Mouse (Mus musculus) T-cell, adult 2 months (primary cell): ENCODE data around the gene Unc5c.

Source experiments
- DNase-seq: peaks from one replicate; pipeline ENCODE4 v3.0.0; 2022; ENCODE audit warnings: low spot score

The Unc5c gene

DNA sequence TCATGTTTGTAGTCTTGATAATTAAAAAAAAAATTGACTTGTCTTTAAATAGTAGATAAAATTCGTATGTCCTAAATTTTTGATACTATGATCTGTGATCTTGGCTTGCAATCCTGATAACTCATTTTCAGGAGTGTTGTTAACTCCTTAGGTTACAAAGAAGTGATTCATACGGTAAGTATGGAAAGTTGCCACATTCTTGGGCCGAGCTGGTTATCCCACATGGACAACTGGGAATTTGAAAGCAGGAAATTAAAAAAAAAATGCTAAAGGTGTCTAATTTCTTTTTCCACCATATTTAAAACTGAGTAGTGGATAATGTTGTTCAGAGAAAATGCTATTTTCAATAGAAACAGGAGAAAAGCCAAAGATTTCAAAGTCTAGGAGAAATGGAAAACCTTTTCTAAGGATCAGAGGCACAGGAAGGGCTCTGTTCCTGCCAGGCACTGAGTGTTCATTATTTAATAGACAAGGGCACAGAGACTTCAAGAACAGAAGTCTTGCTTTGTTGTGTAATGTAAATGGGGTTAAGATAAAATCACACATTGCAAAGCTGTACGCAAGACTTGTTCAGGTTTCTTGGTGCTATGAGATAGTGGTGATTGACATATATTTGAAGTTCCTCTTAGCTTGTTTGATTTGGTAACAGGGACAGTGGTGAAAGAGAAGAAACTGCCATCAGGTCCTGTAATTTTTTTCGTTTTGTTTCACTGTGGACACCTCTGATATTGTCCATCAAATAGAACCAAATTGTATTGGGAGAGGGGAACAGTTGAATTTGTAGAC is 46.4 kb downstream of the Unc5c start:
- no peak for DNase-seq

DNA sequence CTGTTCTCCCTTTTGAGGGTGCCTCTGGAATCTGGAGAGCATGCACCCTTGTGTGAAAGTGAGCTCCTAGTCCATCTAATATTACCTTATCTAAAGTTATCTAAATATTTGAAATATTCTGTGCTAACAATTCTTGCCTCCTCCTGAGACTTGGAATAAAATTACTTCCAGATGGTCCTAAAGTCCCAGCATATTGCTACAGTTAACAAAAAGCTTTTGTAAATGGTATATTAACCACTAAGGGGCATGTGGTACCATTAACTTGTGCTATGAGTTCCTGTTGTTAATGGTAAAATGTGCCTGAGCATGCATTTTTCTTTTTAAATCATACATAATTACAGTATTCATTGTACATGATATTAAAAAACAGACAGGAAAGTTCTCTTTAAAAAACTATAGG is 63.7 kb downstream of the Unc5c start:
- no peak for DNase-seq

DNA sequence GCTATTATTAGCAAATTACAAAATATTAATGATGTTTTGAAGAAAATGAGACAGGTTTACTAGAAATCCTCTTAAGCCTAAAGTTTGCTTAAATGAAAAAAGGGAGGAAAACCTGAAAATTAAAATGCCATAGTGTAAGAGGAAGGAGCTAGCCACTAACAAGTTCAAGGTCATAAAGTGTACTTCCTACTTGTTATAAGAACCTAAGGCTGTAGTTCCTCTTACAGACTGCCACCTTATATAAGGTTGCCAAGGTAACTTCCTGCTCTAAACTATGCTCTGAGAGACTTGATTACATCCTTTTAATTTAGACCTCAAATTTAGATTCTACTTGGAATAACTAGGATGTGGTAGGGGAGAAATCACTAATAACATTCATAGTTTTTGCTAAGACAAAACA is 64.6 kb downstream of the Unc5c start:
- no peak for DNase-seq

DNA sequence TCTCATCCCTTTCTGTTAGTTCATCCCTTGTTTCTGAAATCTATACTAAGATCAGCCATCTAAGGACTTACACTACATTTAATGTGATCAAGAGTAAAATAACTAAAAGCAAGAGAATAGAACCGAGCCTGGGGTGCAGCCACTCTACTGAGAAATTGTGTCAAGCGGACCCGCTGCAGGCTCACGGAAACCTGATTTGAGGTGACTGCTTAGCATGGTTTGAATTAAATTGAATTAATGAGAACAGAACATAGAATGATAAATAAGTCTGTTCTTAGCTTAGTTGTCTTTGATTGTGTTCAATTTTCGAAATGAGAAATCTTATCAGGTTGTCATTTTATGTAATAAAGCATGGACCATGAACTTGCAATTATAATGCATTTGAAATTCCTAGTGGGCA is 68.8 kb downstream of the Unc5c start:
- no peak for DNase-seq

DNA sequence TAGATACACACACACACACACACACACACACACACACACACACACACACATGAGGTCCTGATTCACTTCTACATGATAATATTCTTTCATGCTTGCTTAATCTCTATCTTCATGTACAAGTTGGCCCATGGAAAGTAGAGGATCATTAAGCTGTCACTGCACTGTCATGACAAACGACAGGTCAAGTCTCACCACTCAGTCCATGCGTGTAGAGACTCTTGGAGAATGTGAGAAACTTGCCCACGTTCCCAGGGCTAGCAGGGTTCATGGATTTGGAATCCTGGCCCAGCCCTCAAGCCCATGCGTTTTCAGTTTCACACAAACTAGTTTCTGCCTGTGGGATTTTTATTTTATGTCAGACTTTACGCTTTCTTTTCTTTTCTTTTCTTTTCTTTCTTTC is 71.8 kb downstream of the Unc5c start:
- DNase-seq = no peak

DNA sequence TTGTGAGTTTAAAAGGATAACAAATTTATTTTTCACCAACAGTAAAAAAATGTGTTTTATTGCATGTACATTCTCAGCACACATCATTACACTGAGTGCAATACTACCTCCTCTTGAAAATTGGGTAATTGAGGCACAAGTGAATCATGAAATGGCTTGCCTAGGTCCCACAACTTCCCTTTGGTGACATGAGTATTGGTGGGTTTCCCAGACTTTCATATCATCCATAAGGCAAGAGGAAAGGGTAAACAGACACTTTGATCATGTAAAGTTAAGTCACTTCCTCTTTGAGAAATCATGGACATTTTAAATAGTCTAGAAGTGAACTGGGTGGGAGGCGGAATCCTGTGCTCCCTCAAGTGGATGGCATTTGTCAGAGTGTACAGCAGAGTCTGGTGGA is 73.1 kb downstream of the Unc5c start:
- DNase-seq = no peak

DNA sequence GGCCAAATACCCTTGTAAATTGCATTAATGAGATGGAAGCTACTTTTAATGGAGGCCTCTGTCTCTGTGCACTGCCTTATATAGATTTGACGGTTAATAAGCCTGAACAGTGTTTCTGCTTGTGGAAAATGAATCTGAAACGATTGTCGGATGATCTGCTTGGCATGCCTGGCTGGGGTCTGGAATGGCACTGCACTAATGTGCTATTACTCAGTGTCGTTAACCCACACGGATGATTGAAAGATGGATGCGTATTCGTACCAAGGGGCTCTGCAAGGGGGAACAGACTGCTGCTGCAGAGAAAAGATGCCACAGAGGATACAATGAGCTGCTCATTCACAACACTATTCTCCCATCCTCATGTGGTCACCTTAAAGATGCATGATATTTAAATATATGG is 75.7 kb downstream of the Unc5c start:
- no peak for DNase-seq

DNA sequence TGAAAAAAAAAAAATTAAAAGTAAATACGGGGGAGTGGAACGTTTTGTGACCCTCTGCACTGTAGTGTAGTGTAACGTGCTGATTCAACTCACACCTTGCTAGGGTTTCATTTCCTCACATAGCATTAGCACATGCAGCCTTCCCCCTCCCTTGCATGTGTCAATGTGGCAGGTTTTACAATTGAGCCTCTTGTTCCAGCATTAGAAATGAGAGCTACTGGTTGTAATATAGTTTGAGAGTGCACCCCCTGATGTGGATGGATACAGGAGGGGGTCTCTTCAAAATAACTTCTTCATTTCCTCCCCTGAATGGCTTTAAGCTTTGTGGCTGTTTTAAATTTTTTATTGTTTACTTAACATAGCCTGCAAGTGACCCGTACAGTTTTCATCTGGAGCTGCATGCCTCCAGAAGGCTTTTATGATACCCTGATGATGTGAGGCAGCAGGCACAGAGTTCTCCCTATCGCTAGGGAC is 82.4 kb downstream of the Unc5c start:
- DNase-seq = no peak

DNA sequence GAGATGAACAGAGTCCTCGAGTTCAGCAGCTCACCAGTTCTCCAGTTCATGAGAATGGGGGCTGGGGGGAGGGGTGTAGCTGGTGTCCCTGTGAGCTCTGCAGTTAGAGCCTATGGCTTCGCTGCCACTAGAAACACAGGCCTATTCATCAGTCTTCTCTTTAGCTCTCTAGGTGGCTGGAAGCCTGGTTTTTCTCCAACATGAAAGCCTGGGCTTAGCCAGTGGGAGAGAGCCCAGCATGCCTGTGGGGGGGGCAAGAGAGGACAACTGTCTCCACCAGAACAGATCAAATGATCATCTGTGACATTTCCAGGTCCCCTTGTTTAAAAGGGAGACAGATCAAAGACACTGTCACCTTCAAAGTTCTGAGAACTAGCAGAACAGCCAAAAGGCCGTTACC is 84.6 kb downstream of the Unc5c start:
- DNase-seq = no peak

DNA sequence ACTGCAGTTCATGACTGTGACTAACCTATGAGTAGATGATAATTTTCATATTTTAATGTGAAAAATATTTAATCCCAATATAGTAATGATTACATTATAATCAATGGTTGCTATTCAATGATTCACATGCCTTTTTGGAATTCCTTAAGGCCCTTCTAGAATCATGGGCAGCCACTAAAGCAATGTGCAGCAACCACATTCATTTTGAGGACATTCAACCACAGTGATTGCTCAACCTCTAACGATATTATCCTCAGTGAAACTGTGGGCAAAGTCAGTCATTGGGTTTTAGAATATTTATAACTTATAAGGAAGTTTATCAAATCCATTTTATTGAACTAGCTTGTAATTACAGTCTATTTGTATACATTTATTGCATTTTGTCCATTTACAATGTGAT is 87.9 kb downstream of the Unc5c start:
- DNase-seq = no peak

DNA sequence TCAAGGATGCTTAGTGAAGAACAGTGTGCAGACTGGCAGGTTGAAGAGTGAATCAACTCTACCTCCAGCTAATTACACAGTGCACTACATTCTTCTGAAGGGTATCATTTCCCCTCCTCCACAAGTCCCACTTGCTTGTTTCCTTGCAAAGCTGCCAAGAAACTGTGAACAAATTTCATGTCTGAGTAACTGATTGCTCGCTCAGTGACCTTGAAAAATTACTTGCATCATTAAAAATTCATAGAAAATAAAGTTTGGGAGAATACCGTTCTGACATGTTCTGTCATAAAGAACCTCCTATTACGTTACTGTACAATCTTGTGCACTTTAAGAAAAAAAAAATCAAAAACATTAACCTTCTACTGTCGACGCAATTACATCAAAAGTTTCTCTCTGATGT is 92.1 kb downstream of the Unc5c start:
- no peak for DNase-seq

DNA sequence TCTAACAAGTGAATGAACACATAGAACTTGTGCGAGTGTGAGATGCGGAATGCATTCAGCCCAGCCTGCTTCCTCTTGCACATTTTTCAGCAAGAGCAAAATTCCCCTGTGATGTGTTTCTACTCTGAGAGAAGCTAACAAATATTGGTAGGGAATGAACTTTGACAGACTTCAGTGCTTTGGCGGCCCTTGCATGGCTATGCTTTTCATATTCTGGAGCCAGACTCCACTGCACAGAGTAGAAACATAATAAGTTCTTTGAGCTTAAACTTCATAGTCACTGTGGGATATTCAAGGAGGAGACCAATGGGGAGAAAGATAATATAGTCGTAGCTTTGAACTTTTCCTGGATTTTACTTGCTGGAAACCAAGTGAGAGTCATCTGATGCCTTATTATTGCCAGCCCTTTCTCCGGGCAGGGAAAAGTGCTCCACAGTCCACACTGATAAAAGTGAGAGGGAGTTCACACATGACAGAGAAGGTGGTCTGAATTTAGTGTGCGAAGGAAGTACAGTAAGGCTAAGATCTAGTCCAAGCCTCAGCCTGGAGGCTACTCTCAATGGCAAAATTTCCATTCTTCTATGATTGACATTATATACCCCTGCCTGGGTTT is 110.2 kb downstream of the Unc5c start:
- no peak for DNase-seq

DNA sequence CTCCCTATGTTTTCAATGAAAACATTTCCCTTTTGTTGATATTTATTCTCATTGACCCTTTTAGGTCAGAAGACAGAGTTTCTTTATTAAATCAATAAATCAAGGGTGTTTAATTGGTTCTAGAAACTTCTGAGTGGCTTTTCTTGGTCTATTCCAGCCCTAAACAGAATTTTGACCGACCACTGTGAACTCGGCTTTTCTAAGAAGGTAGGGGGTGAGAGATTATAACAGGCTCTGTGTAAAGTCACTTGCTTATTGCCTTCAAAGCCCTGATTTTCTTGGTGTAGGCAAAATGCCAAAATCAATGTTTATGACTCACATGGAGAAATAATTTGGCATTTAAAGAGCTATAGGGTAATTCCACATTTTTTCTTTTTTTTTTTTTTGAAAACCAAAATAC is 112.4 kb downstream of the Unc5c start:
- no peak for DNase-seq

DNA sequence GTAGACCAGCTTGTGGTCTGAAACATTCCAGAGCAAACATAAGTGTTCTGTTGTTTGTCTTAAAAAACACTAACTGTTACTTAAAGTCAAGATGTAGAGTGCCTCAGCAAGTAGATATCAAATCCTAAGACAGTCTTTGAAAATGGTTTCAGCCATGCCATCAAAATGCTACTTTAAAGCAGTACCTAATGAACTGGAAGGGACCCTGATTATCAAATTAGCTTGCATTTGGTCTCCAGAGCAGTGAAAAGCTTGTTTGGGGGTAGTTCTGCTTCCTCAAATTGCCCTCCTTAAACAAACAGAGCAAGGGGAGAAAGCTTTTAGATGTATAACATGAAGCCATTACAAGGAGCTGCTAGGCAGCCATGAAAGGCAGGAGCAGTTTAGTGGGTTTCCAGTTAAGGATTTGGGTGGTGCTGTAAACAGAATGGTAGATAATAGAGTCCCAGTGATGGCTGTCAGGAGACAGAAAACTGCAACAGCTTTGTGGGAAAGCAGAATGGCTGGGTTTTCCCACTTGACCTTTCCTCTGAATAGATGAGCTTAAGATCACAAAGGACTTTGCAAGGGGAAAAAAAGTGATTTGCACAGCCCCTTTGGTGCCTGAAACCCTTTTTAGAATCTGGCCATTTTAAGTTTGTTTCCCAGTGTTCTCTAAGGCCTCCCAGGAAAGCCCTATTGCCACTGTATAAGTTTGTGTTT is 116.3 kb downstream of the Unc5c start:
- no peak for DNase-seq

DNA sequence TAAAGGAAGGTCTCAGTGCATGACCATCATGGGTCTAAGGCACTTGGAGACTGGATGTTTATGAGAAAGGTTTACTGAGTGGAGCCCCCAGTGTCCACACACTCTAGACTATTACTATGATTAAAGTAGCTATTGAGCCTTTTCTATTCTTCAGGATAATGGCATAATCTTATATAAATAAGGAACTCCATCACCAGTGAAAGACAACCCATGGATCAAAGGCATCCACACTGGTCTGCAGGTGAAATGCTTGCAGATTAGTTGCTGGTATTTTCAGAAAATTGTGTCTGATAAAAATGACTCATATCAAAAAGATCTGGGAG is 116.8 kb downstream of the Unc5c start:
- no peak for DNase-seq

DNA sequence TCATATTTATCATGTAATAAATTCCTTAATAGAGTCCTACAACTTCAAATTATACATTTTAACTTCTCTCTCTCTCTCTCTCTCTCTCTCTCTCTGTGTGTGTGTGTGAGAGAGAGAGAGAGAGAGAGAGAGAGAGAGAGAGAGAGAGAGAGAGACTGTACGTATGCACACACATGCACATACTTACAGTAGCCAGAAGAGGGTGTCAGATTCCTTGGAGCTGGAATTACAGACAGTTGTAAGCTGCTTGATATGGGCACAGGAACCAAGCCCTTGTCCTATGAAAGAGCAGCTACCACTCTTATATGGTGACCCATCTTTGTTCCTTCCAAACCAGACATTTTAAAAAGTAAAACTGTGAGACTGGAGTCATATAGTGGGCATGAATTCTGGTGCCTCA is 118.2 kb downstream of the Unc5c start:
- DNase-seq = no peak

DNA sequence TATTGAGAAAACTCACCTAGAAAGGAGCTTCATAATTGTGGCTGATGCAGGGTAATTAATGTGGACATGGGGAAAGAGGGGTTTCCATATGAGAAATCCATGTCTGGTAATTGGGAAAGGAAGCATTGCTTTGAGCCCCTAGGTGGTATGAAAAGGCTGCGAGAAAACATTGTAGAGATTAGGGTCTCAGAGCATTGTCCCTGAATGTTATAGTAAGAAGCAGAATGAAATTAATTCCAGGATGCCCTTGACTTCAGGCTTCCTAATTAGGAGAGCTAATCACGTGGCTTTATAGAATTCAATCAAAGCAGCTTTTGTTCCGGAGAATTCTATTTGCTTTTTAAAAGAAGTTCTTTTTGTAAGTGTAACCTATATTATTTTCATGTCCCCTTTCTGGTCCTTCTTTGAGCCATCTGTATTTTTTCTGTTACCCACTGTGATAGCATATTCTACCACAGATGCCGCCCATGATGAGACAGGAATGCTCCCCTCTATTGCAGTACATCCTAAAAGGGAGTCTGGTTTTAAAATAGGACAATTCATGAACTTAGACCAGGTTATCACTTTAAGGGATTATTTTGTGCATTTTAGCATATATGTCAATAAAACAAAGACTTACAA is 124.5 kb downstream of the Unc5c start:
- DNase-seq = no peak

DNA sequence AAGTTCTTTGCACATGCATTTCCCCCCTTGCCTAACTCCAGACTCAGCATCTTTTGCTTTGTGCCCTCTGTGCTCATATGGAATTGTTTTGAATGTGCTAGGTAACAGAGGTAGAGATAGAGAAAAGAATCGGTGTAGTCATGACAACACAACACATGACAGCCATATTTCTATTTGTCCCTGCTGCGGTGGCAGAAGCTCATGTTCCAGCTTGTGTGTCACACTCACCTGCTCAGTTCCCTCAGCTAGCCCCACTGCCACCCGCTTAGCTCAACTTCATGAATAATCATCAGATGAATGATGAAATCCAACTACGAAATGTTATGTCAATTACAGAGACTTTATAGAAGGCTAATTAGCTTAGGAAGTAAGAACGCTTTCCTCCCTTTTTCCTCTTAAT is 128.2 kb downstream of the Unc5c start:
- no peak for DNase-seq

DNA sequence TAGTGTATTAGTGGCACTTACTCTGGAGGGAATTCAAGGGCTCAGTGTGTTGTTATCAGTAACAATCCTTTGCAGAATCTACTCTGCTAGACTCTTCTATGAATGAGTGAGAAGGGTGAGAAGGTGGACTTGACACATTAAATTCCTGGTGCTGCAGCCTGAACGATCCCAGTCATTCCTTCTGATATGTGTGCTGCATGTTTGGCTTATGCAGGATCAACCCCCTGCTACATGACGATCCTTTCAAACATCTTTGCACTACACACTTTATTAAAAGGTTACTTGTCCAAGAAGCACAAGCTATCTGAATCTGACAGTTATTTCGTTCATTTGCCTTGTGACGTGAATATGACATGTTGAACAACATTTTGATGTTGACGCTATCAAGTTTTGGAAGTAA is 129.1 kb downstream of the Unc5c start:
- DNase-seq = no peak

DNA sequence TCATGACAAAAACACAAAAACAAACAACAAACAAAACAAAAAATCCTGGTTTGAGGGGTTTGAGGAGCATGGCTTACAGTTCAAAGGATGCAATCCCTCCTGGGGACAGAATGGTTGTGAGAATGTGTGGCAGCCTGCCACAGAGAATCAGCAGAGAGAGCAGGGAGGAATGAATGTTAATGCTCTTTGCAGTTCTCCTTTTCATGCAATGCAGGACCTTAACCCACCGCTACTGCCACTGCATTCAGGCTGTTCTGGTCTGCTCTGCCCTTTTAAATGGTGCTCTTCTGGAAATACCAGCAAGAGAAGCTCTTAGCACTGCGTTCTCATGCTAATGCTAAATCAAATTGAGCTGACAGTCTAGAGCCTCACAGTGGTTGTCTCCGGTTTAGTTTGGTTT is 130.1 kb downstream of the Unc5c start:
- DNase-seq = no peak

DNA sequence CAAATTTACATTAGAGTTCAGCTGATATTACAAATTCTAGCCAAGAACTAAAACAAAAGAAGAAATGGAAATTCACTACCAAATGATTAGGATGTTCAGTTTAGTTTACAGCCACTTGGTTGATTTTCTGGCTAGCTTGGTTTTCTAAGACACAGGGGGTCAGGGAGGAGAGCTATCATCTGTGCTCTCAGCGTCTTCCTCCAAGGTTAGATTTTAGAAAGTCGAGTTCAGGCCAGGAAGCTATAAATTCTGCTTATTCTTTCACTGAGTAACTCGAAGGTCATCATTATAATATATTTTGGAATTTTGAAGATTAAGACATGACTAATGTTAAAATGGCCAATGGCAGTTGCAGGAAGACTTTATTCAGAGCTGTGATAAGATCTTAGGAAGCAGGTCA is 131.4 kb downstream of the Unc5c start:
- DNase-seq = no peak

DNA sequence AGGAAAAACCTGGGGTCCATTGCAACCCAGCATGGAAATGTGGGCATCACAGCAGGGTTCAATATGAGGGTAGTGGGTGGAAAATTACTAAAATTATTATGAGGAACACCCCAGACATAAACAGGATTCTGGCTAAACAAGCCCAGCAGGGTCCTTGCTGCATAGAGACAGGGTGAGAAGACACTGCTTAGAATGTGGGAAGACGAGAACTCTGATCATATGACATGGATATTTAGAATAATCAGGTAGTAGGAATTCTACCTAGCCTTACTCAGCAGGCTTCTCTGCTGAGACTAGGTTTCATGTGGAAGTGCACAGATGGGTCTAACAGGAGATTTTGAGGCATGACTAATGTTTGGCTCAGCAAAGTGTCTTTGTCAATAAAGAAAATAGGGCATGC is 131.9 kb downstream of the Unc5c start:
- DNase-seq = no peak

DNA sequence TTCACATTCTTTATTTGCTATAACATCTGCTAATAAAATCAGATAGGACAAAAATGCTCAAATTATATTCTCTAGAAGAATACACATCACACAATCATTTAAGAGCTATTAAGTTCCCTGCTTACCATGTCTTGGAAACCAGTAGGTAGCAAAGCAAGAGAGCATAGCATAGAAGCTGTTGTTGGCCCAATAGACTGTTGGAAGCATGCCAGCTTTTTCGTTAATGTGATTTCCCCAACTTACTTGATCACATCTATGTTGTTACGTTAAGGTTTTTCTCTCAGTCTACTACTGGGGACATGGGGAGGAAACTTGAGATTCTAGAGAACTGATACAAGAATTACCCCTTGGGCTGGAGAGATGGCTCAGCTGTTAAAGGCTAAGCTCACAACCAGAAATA is 133.0 kb downstream of the Unc5c start:
- no peak for DNase-seq
